Mouse (Mus musculus): ENCODE data around the gene Edem1. TPM values are rescaled to one million over a fixed set of nuclear protein-coding genes. Genes with fewer than 3 reads are reported as not detected.
A peak's percentile ranks its signal among the peaks of the same experiment; 100 is the strongest.

Gene Edem1
- total and polyA plus RNA-seq, 3 experiments, result 70.9 to 216 (median 157) TPM

DNA sequence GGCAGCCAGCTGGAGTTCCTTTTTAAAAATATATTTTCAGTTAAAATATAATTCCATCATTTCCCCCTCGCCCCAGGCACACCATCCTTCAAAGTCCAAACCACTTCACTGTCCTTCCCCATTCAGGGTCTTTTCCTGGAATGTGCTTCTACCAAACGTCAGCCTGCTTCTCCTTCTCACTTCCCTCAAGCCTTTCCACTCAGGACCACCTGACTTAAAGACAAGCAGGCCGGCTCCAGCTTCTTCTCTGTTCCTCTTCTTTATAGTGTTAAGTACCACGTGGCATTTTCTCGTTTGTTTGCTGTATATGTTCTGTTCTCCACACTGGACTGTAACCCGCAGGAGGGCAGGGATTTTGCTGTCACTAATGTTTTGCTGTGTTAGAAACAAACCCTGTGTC is 46.6 kb upstream of the Edem1 start:
- in situ Hi-C loops (cut with MboI; ENCODE audit: low pct_ligation_motif_present, low pct_unique_long_range_greater_than_20kb, low sequenced_read_pairs), result loop anchor here (5.0 kb wide), 1 partner anchor 35 kb away; no protein-coding TSS in a partner anchor

DNA sequence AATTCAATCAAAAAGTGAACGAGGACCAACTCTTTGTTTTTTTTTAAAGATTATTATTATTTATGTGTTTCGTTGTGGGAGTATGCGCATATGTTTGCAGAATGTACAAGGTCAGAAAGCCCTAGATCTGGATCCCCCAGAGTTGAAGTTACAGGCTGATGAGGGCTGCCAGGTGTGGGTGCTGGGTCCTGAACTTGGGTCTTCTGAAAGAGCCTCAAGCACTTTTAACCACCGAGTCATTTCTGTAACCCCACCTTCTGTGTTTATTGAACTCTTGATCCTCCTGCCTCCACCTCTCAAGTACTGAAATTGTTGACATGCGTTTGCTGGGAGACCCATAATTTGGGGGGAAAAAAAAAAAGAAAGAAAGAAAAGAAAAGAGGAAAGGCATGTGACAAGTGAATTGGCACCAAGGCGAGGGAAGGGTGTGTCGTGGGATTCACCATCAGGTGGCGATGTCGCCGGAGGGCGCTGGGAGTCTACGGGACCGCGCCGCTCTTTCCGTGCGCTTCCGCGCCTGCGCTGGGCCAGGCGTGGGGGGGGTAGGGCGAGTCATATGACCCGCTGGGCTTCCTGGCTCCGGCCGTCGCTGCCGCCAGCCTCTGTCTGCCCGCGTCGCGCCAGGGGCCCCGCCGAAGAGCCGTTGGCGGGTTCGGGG is 45.8 kb upstream of the Edem1 start, which contains the start of gene Arl8b:
TSS of gene Arl8b (plus strand) at position 574 of the 658 bp plus-strand sequence.
- Histone ChIP-seq H3K9me3 (replicated peaks; ENCODE audit: low read length) (no peaks in the 10 kb centered on the region), H3K79me2 (replicated peaks; ENCODE audit: control insufficient read depth, extremely low read depth, insufficient read depth, poor library complexity, severe bottlenecking) (peaks cover 45% of the 10 kb centered on the region), H3K4me2 (ENCODE audit: insufficient read depth, low read depth, poor library complexity, severe bottlenecking) (peak within 1 kb of the TSS; percentile 98), H3K4me1 (ENCODE audit: control insufficient read depth in 1 of 2, insufficient read depth in 2 of 2) (peaks cover 15 to 64% of the 10 kb centered on the region in 2 experiments), H3K4me3 (replicated peaks in 1 of 3; ENCODE audit: low read depth in 2 of 3, low read length in 2 of 3, poor library complexity in 1 of 3) (peak within 1 kb of the TSS; percentile 95 to 96 (median 95)), H3K9ac (ENCODE audit: insufficient read depth, low read depth) (peak within 1 kb of the TSS; percentile 88), H3K27me3 (replicated peaks) (no peaks in the 10 kb centered on the region), H3K27ac (ENCODE audit: insufficient read depth, low read depth) (peak within 1 kb of the TSS; percentile 33), H3K36me3 (replicated peaks in 1 of 2; ENCODE audit: control insufficient read depth in 1 of 2, insufficient read depth in 1 of 2, low read length in 1 of 2) (peaks cover 4 to 17% of the 10 kb centered on the region in 2 experiments)
- peak; percentile 92 for DNase-seq (ENCODE audit: extremely low read depth)
- dilution Hi-C loops (cut with MboI; ENCODE audit: extremely low pct_ligation_motif_present, extremely low pct_unique_long_range_greater_than_20kb, low sequenced_read_pairs), result no loop called here
- in situ Hi-C loops (cut with MboI; ENCODE audit: low pct_ligation_motif_present, low pct_unique_long_range_greater_than_20kb, low sequenced_read_pairs), result loop anchor here (5.0 kb wide), 1 partner anchor 35 kb away; no protein-coding TSS in a partner anchor
- TF ChIP-seq HCFC1 (IDR thresholded peaks at IDR 0.05; ENCODE audit: low read depth, low read length) (peak; percentile 90), JUN (IDR thresholded peaks at IDR 0.05; ENCODE audit: insufficient read depth, low read depth, low read length) (peak; percentile 16; the same call in 1 of the 2 replicates), BHLHE40 (IDR thresholded peaks at IDR 0.05; ENCODE audit: low read depth, low read length) (peak; percentile 58; the same call in 1 of the 2 replicates), MAFK (IDR thresholded peaks at IDR 0.05; ENCODE audit: insufficient replicate concordance, low read length) (0 out of 2 replicates have a peak, but pooled peaks have one; percentile 38), USF1 (IDR thresholded peaks at IDR 0.05; ENCODE audit: low read depth, low read length) (peak; percentile 93), MYC (IDR thresholded peaks at IDR 0.05; ENCODE audit: low read depth, low read length) (peak; percentile 83; the same call in 1 of the 2 replicates), RAD21 (IDR thresholded peaks at IDR 0.05; ENCODE audit: low read depth, low read length) (no peak; the same call in none of the 2 replicates), ZC3H11A (IDR thresholded peaks at IDR 0.05; ENCODE audit: low read depth, low read length) (no peak), GABPA (IDR thresholded peaks at IDR 0.05; ENCODE audit: insufficient replicate concordance, low read depth, low read length) (peak; percentile 97), MXI1 (IDR thresholded peaks at IDR 0.05; ENCODE audit: low read depth, low read length) (peak; percentile 93), KAT2A (IDR thresholded peaks at IDR 0.05; ENCODE audit: insufficient replicate concordance, low read length) (peak; percentile 82; the same call in 1 of the 2 replicates), ELF1 (IDR thresholded peaks at IDR 0.05; ENCODE audit: low read depth, low read length) (peak; percentile 94), E2F4 (IDR thresholded peaks at IDR 0.05; ENCODE audit: insufficient replicate concordance, low read depth, low read length) (no peak), MAX (IDR thresholded peaks at IDR 0.05; ENCODE audit: low read length) (peak; percentile 90), TCF12 (IDR thresholded peaks at IDR 0.05; ENCODE audit: low read depth, low read length) (peak; percentile 96), ZMIZ1 (IDR thresholded peaks at IDR 0.05; ENCODE audit: low read depth, low read length) (peak; percentile 85), CHD2 (IDR thresholded peaks at IDR 0.05; ENCODE audit: low read length) (peak; percentile 75), POLR2A (IDR thresholded peaks at IDR 0.05; ENCODE audit: low read depth, low read length) (peak; percentile 89; the same call in 1 of the 2 replicates)

More for the DNA sequence above, 46.6 kb upstream of the Edem1 start:
- Histone ChIP-seq H3K4me2 (ENCODE audit: insufficient read depth, low read depth, poor library complexity, severe bottlenecking) (peak overlapping the region; percentile 54), H3K27ac (ENCODE audit: insufficient read depth, low read depth) (peak overlapping the region; percentile 21; the same call in 1 of the 2 replicates), H3K4me1 (ENCODE audit: control insufficient read depth in 1 of 2, insufficient read depth in 2 of 2) (peaks cover 15 to 64% of the 10 kb centered on the region in 2 experiments), H3K9me3 (replicated peaks; ENCODE audit: low read length) (no peaks in the 10 kb centered on the region), H3K27me3 (replicated peaks) (no peaks in the 10 kb centered on the region), H3K79me2 (replicated peaks; ENCODE audit: control insufficient read depth, extremely low read depth, insufficient read depth, poor library complexity, severe bottlenecking) (peaks cover 39% of the 10 kb centered on the region), H3K4me3 (replicated peaks in 1 of 3; ENCODE audit: low read depth in 2 of 3, low read length in 2 of 3, poor library complexity in 1 of 3) (no peak overlapping the region), H3K36me3 (replicated peaks in 1 of 2; ENCODE audit: control insufficient read depth in 1 of 2, insufficient read depth in 1 of 2, low read length in 1 of 2) (peaks cover 4 to 13% of the 10 kb centered on the region in 2 experiments), H3K9ac (ENCODE audit: insufficient read depth, low read depth) (peak overlapping the region; percentile 51; the same call in 1 of the 2 replicates)
- TF ChIP-seq NELFE (IDR thresholded peaks at IDR 0.05; ENCODE audit: low read depth, low read length), result no peak
- peak; percentile 37; the same call in 1 of the 2 replicates for TF ChIP-seq MEF2A (IDR thresholded peaks at IDR 0.05; ENCODE audit: borderline replicate concordance, low read depth, low read length)
- no peak for TF ChIP-seq GABPA (IDR thresholded peaks at IDR 0.05; ENCODE audit: insufficient replicate concordance, low read depth, low read length)
- peak; percentile 61 for TF ChIP-seq ELF1 (IDR thresholded peaks at IDR 0.05; ENCODE audit: low read depth, low read length)
- TF ChIP-seq CHD1 (IDR thresholded peaks at IDR 0.05; ENCODE audit: low read depth, low read length), result peak; percentile 93; the same call in 1 of the 2 replicates
- no peak for TF ChIP-seq MAZ (IDR thresholded peaks at IDR 0.05; ENCODE audit: low read depth, low read length)
- TF ChIP-seq UBTF (IDR thresholded peaks at IDR 0.05; ENCODE audit: low read depth, low read length), result no peak; the same call in 1 of the 2 replicates
- TF ChIP-seq RCOR1 (conservative IDR thresholded peaks at IDR 0.05; ENCODE audit: low read depth, low read length), result no peak
- TF ChIP-seq HCFC1 (IDR thresholded peaks at IDR 0.05; ENCODE audit: low read depth, low read length), result peak; percentile 67
- TF ChIP-seq MAFK (IDR thresholded peaks at IDR 0.05; ENCODE audit: insufficient replicate concordance, low read length), result no peak
- TF ChIP-seq USF2 (conservative IDR thresholded peaks at IDR 0.05; ENCODE audit: low read depth, low read length), result peak; percentile 53
- TF ChIP-seq JUND (conservative IDR thresholded peaks at IDR 0.05; ENCODE audit: low read depth, low read length), result peak; percentile 42; the same call in 1 of the 2 replicates
- TF ChIP-seq USF1 (IDR thresholded peaks at IDR 0.05; ENCODE audit: low read depth, low read length), result peak; percentile 68
- TF ChIP-seq KAT2A (IDR thresholded peaks at IDR 0.05; ENCODE audit: insufficient replicate concordance, low read length), result no peak
- peak; percentile 64 for TF ChIP-seq EP300 (IDR thresholded peaks at IDR 0.05; ENCODE audit: low read length)
- TF ChIP-seq BHLHE40 (IDR thresholded peaks at IDR 0.05; ENCODE audit: low read depth, low read length), result 0 out of 2 replicates have a peak, but pooled peaks have one; percentile 29
- TF ChIP-seq ZC3H11A (IDR thresholded peaks at IDR 0.05; ENCODE audit: low read depth, low read length), result peak; percentile 53; the same call in 1 of the 2 replicates
- peak; percentile 53 for TF ChIP-seq ETS1 (conservative IDR thresholded peaks at IDR 0.05; ENCODE audit: low read depth, low read length)
- TF ChIP-seq MXI1 (IDR thresholded peaks at IDR 0.05; ENCODE audit: low read depth, low read length), result peak; percentile 73
- TF ChIP-seq SIN3A (IDR thresholded peaks at IDR 0.05; ENCODE audit: low read length), result peak; percentile 73
- TF ChIP-seq PAX5 (IDR thresholded peaks at IDR 0.05; ENCODE audit: low read length), result no peak
- no peak for TF ChIP-seq ZNF384 (IDR thresholded peaks at IDR 0.05; ENCODE audit: low read depth, low read length)
- peak; percentile 97 for TF ChIP-seq MAX (IDR thresholded peaks at IDR 0.05; ENCODE audit: low read length)
- peak; percentile 94 for TF ChIP-seq MYC (IDR thresholded peaks at IDR 0.05; ENCODE audit: low read depth, low read length)
- 0 out of 2 replicates have a peak, but pooled peaks have one; percentile 31 for TF ChIP-seq POLR2AphosphoS2 (IDR thresholded peaks at IDR 0.05; ENCODE audit: low read depth, low read length)
- no peak for TF ChIP-seq CHD2 (IDR thresholded peaks at IDR 0.05; ENCODE audit: low read length)
- 0 out of 2 replicates have a peak, but pooled peaks have one; percentile 8 for TF ChIP-seq NRF1 (IDR thresholded peaks at IDR 0.05; ENCODE audit: low read depth, low read length)
- peak; percentile 61; the same call in 1 of the 2 replicates for TF ChIP-seq IRF4 (IDR thresholded peaks at IDR 0.05; ENCODE audit: low read depth, low read length)
- TF ChIP-seq TCF12 (IDR thresholded peaks at IDR 0.05; ENCODE audit: low read depth, low read length), result peak; percentile 50; the same call in 1 of the 2 replicates
- DNase-seq (ENCODE audit: extremely low read depth), result peak; percentile 77
- dilution Hi-C loops (cut with MboI; ENCODE audit: extremely low pct_ligation_motif_present, extremely low pct_unique_long_range_greater_than_20kb, low sequenced_read_pairs), result no loop called here
